Mouse (Mus musculus) heart, adult 2 months (tissue): ENCODE data around the gene Lcn2. TPM values are rescaled to one million over a fixed set of nuclear protein-coding genes. Genes with fewer than 3 reads are reported as not detected.

Experiments
- DNase-seq, 2 experiments: peaks; one replicate each; pipeline ENCODE4 v3.0.0; 2021
- H3K27ac ChIP-seq: fragments of 200-600 bp; 2 replicates; pipeline ENCODE4 v1.8.1; 2022
- H3K27me3 ChIP-seq: fragments of 200-500 bp; 2 replicates; pipeline ENCODE4 v1.6.1; 2012; ENCODE audit warnings: mild to moderate bottlenecking, low read length, inconsistent platforms, mixed read lengths; ENCODE audit not compliant: control insufficient read depth, insufficient read depth
- H3K36me3 ChIP-seq: fragments of 200-500 bp; 2 replicates; pipeline ENCODE4 v1.6.1; 2012; ENCODE audit warnings: low read length, inconsistent platforms; ENCODE audit not compliant: control insufficient read depth, insufficient read depth
- H3K4me1 ChIP-seq: fragments of 200-500 bp; 2 replicates; pipeline ENCODE4 v1.6.1; 2011; ENCODE audit warnings: low read length; ENCODE audit not compliant: control insufficient read depth, insufficient read depth
- H3K4me3 ChIP-seq: fragments of 200-600 bp; 2 replicates; pipeline ENCODE4 v1.8.1; 2022
- H3K79me2 ChIP-seq: fragments of 200-500 bp; replicated peaks from 2 replicates; pipeline ENCODE4 v1.6.1; 2012; ENCODE audit warnings: mild to moderate bottlenecking, inconsistent platforms, low read length, moderate library complexity, mixed read lengths; ENCODE audit not compliant: control insufficient read depth, insufficient read depth
- H3K9ac ChIP-seq: fragments of 200-500 bp; 2 replicates; pipeline ENCODE4 v1.6.1; 2012; ENCODE audit warnings: low read depth, mild to moderate bottlenecking, control low read depth, inconsistent platforms, low read length, mixed read lengths
- CTCF ChIP-seq: fragments of 200-600 bp; IDR thresholded peaks from 2 replicates; pipeline ENCODE4 v1.8.1; 2022; ENCODE audit warnings: antibody characterized with exemption, mild to moderate bottlenecking, moderate library complexity
- EP300 ChIP-seq: fragments of 200-500 bp; IDR thresholded peaks from 2 replicates; pipeline ENCODE4 v1.6.1; 2011; ENCODE audit warnings: low read depth, low read length, control low read depth; ENCODE audit not compliant: insufficient read depth
- POLR2A ChIP-seq: fragments of 200-500 bp; IDR thresholded peaks from 2 replicates; pipeline ENCODE4 v1.6.1; 2011; ENCODE audit warnings: mild to moderate bottlenecking, low read depth, low read length, control low read depth; ENCODE audit not compliant: insufficient read depth
- WGBS: fragments of 180-500 bp; shearing (Covaris S2); methylation state at CpG from one replicate; pipeline ENCODE4 v1.1.7; 2018; 5-methylcytosine and 5-hydroxymethylcytosine counted together
- intact Hi-C: fragments of 180-260 bp; cut with DNase I; formaldehyde crosslinking; loops from one replicate; pipeline ENCODE4 v1.15.1; 2025
- polyA plus RNA-seq: library from polyadenylated mRNA; depleted of rRNA; stranded (reverse); fragments of >200 nt; gene quantifications from 2 replicates; pipeline ENCODE4 v1.2.3, GENCODE M21; 2012
- total RNA-seq, 2 experiments: library from RNA; stranded (reverse); gene quantifications; 2 replicates each; pipeline ENCODE4 v1.2.3; 2021

Lcn2 gene
- total and polyA plus RNA-seq, 3 experiments, result 4.1 to 11.3 (median 6.9) TPM

GRCm38 (mm10) chr2:32411407-32411806 is 23.4 kb upstream of the Lcn2 start:
- no peak overlapping the region for H3K9ac ChIP-seq
- intact Hi-C loops, result no loop called here

GRCm38 (mm10) chr2:32408429-32409424 is 20.7 kb upstream of the Lcn2 start:
- WGBS, result 80% methylated on average over 25 of the region's 25 CpGs
- DNase-seq, result no peak
- H3K4me3 ChIP-seq, result no peak overlapping the region
- no peaks in the 10 kb centered on the region for H3K36me3 ChIP-seq
- H3K9ac ChIP-seq, result no peak overlapping the region
- no peak overlapping the region for H3K27ac ChIP-seq
- intact Hi-C loops, result no loop called here
- H3K27me3 ChIP-seq, result no peaks in the 10 kb centered on the region
- TF ChIP-seq EP300 (no peak), POLR2A (no peak), CTCF (no peak)
- H3K4me1 ChIP-seq, result no peaks in the 10 kb centered on the region
- no peaks in the 10 kb centered on the region for H3K79me2 ChIP-seq

More at GRCm38 (mm10) chr2:32411407-32411806, 23.4 kb upstream of the Lcn2 start:
- no peak overlapping the region for H3K4me3 ChIP-seq
- no peaks in the 10 kb centered on the region for H3K36me3 ChIP-seq
- no peaks in the 10 kb centered on the region for H3K27me3 ChIP-seq
- TF ChIP-seq EP300 (no peak), CTCF (no peak), POLR2A (no peak)
- no peaks in the 10 kb centered on the region for H3K4me1 ChIP-seq
- 77% methylated on average over 7 of the region's 7 CpGs for WGBS
- H3K27ac ChIP-seq, result no peak overlapping the region
- no peaks in the 10 kb centered on the region for H3K79me2 ChIP-seq
- no peak for DNase-seq

GRCm38 (mm10) chr2:32407144-32407824 is 19.2 kb upstream of the Lcn2 start:
- H3K36me3 ChIP-seq, result no peaks in the 10 kb centered on the region
- no peak for TF ChIP-seq CTCF
- TF ChIP-seq EP300, result no peak
- no peak for TF ChIP-seq POLR2A
- 70% methylated on average over 7 of the region's 7 CpGs for WGBS
- no peak for DNase-seq
- no peaks in the 10 kb centered on the region for H3K27me3 ChIP-seq
- H3K4me1 ChIP-seq, result no peaks in the 10 kb centered on the region
- H3K27ac ChIP-seq, result no peak overlapping the region
- intact Hi-C loops, result no loop called here
- no peak overlapping the region for H3K9ac ChIP-seq
- no peaks in the 10 kb centered on the region for H3K79me2 ChIP-seq
- H3K4me3 ChIP-seq, result no peak overlapping the region

GRCm38 (mm10) chr2:32404663-32405062 is 16.6 kb upstream of the Lcn2 start:
- peak; percentile 88 to 90 for DNase-seq
- no peaks in the 10 kb centered on the region for H3K27me3 ChIP-seq
- WGBS, result 20% methylated on average over 2 of the region's 2 CpGs
- no peaks in the 10 kb centered on the region for H3K4me1 ChIP-seq
- H3K9ac ChIP-seq, result no peak overlapping the region
- TF ChIP-seq POLR2A (0 out of 2 replicates have a peak, but pooled peaks have one; percentile 32), EP300 (peak; percentile 99), CTCF (peak; percentile 98)
- no peaks in the 10 kb centered on the region for H3K36me3 ChIP-seq
- H3K4me3 ChIP-seq, result no peak overlapping the region
- intact Hi-C loops, result loop anchor here (1.0 to 2.0 kb wide), 4 partner anchors 46 to 162 kb away; partner anchors contain the start of genes Ciz1, Dnm1, Naif1 and Slc25a25
- no peak overlapping the region for H3K27ac ChIP-seq
- H3K79me2 ChIP-seq, result no peaks in the 10 kb centered on the region

GRCm38 (mm10) chr2:32396695-32397094 is 8.6 kb upstream of the Lcn2 start:
- Histone ChIP-seq H3K4me1 (peaks cover 4% of the 10 kb centered on the region), H3K27ac (peak overlapping the region; percentile 86), H3K9ac (peak overlapping the region; percentile 89), H3K79me2 (0 out of 2 replicates have a peak, but pooled peaks cover 1% of the 10 kb centered on the region), H3K4me3 (peak overlapping the region; percentile 92), H3K27me3 (no peaks in the 10 kb centered on the region), H3K36me3 (no peaks in the 10 kb centered on the region)
- TF ChIP-seq CTCF (no peak), POLR2A (no peak), EP300 (no peak)
- no peak for DNase-seq
- under 1% methylated on average over 15 of the region's 15 CpGs for WGBS
- intact Hi-C loops, result loop anchor here (2.0 kb wide), 1 partner anchor 28 kb away; no protein-coding TSS in a partner anchor
